Mouse (Mus musculus) olfactory bulb, adult 2 months (tissue): ENCODE measurements around the gene Rfwd3.

Source experiments
- CTCF ChIP-seq: fragments of 200-500 bp; IDR thresholded peaks from 2 replicates; pipeline ENCODE4 v1.5.1; 2012; ENCODE audit warnings: low read depth, mild to moderate bottlenecking, low read length, moderate library complexity; ENCODE audit not compliant: insufficient read depth
- POLR2A ChIP-seq: fragments of 200-500 bp; IDR thresholded peaks from 2 replicates; pipeline ENCODE4 v1.6.1; 2012; ENCODE audit warnings: mild to moderate bottlenecking, low read depth, low read length, moderate library complexity; ENCODE audit not compliant: insufficient read depth

DNA sequence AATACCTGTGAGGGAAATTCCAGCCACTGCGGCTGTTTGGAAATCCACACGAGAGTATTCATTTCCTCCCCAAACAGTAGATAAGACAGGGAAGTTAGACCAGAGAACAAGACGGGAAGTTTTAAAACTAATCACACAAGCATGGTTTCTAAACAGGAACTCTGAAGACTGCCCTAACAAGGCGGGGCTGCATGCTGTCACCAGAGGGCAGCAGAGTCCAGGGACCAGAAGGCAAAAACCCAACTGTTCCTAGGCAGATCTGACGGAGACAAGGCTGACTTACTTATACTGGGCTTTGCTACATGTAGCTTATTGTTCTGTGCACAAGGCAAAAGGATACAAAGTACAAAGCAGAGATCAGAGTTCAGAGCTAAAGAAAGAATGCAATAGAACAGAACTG, 43.2 kb upstream of the Rfwd3 start:
- TF ChIP-seq CTCF (peak; percentile 76), POLR2A (no peak)
